Mouse (Mus musculus): ENCODE measurements at regions not wholly inside any gene's neighbourhood (a gene's known extent, or its start where the extent isn't known, plus 50 kb on each side); places are given as distances from the start of the nearest gene placed in this dataset.

- Histone ChIP-seq H3K4me2 (ENCODE audit: insufficient read depth, low read depth, poor library complexity, severe bottlenecking) (no peak overlapping the region), H3K27me3 (replicated peaks) (peaks cover 93% of the 10 kb centered on the region), H3K27ac (ENCODE audit: insufficient read depth, low read depth) (no peak overlapping the region), H3K36me3 (replicated peaks in 1 of 2; ENCODE audit: control insufficient read depth in 1 of 2, insufficient read depth in 1 of 2, low read length in 1 of 2) (no peaks in the 10 kb centered on the region), H3K9ac (ENCODE audit: insufficient read depth, low read depth) (no peak overlapping the region), H3K9me3 (replicated peaks; ENCODE audit: low read length) (no peaks in the 10 kb centered on the region), H3K79me2 (replicated peaks; ENCODE audit: control insufficient read depth, extremely low read depth, insufficient read depth, poor library complexity, severe bottlenecking) (no peaks in the 10 kb centered on the region), H3K4me3 (replicated peaks in 1 of 3; ENCODE audit: low read depth in 2 of 3, low read length in 2 of 3, poor library complexity in 1 of 3) (no peak overlapping the region), H3K4me1 (ENCODE audit: control insufficient read depth in 1 of 2, insufficient read depth in 2 of 2) (peaks cover 0 to 10% of the 10 kb centered on the region in 2 experiments; a peak in 2 of 4 replicates)
- no peak for TF ChIP-seq ELF1 (IDR thresholded peaks at IDR 0.05; ENCODE audit: low read depth, low read length)
- TF ChIP-seq CTCF (conservative IDR thresholded peaks at IDR 0.05 in 1 of 2, IDR thresholded peaks at IDR 0.05 in 1 of 2; ENCODE audit: low read depth in 2 of 2, low read length in 2 of 2) = no peak
- no peak for TF ChIP-seq GABPA (IDR thresholded peaks at IDR 0.05; ENCODE audit: insufficient replicate concordance, low read depth, low read length)
- TF ChIP-seq EP300 (IDR thresholded peaks at IDR 0.05; ENCODE audit: low read length) = no peak
- no peak for TF ChIP-seq SIN3A (IDR thresholded peaks at IDR 0.05; ENCODE audit: low read length)
- DNase-seq (ENCODE audit: extremely low read depth) = no peak
- in situ Hi-C loops (cut with MboI; ENCODE audit: low pct_ligation_motif_present, low pct_unique_long_range_greater_than_20kb, low sequenced_read_pairs) = no loop called here
- dilution Hi-C loops (cut with MboI; ENCODE audit: extremely low pct_ligation_motif_present, extremely low pct_unique_long_range_greater_than_20kb, low sequenced_read_pairs) = no loop called here
Observed at GRCm38 (mm10) chr11:114447461-114447847, 220.9 kb upstream of the Rpl38 start.

GRCm38 (mm10) chr11:114446617-114447460 lies 221.5 kb upstream of the Rpl38 start:
- Histone ChIP-seq H3K4me3 (replicated peaks in 1 of 3; ENCODE audit: low read depth in 2 of 3, low read length in 2 of 3, poor library complexity in 1 of 3) (no peak overlapping the region), H3K27ac (ENCODE audit: insufficient read depth, low read depth) (no peak overlapping the region), H3K4me1 (ENCODE audit: control insufficient read depth in 1 of 2, insufficient read depth in 2 of 2) (peaks cover 0 to 10% of the 10 kb centered on the region in 2 experiments; a peak in 2 of 4 replicates), H3K9ac (ENCODE audit: insufficient read depth, low read depth) (no peak overlapping the region), H3K27me3 (replicated peaks) (peaks cover 93% of the 10 kb centered on the region), H3K4me2 (ENCODE audit: insufficient read depth, low read depth, poor library complexity, severe bottlenecking) (peak overlapping the region; percentile 26; the same call in 1 of the 2 replicates), H3K9me3 (replicated peaks; ENCODE audit: low read length) (no peaks in the 10 kb centered on the region), H3K36me3 (replicated peaks in 1 of 2; ENCODE audit: control insufficient read depth in 1 of 2, insufficient read depth in 1 of 2, low read length in 1 of 2) (no peaks in the 10 kb centered on the region), H3K79me2 (replicated peaks; ENCODE audit: control insufficient read depth, extremely low read depth, insufficient read depth, poor library complexity, severe bottlenecking) (no peaks in the 10 kb centered on the region)
- in situ Hi-C loops (cut with MboI; ENCODE audit: low pct_ligation_motif_present, low pct_unique_long_range_greater_than_20kb, low sequenced_read_pairs) (no loop called here), dilution Hi-C loops (cut with MboI; ENCODE audit: extremely low pct_ligation_motif_present, extremely low pct_unique_long_range_greater_than_20kb, low sequenced_read_pairs) (no loop called here)
- TF ChIP-seq CHD2 (IDR thresholded peaks at IDR 0.05; ENCODE audit: low read length) = no peak
- TF ChIP-seq MAZ (IDR thresholded peaks at IDR 0.05; ENCODE audit: low read depth, low read length) = 0 out of 2 replicates have a peak, but pooled peaks have one; percentile 20
- no peak for TF ChIP-seq JUND (conservative IDR thresholded peaks at IDR 0.05; ENCODE audit: low read depth, low read length)
- no peak for TF ChIP-seq USF1 (IDR thresholded peaks at IDR 0.05; ENCODE audit: low read depth, low read length)
- 0 out of 2 replicates have a peak, but pooled peaks have one; percentile 35 for TF ChIP-seq BHLHE40 (IDR thresholded peaks at IDR 0.05; ENCODE audit: low read depth, low read length)
- TF ChIP-seq ELF1 (IDR thresholded peaks at IDR 0.05; ENCODE audit: low read depth, low read length) = 0 out of 2 replicates have a peak, but pooled peaks have one; percentile 12
- TF ChIP-seq SMC3 (IDR thresholded peaks at IDR 0.05; ENCODE audit: low read depth, low read length) = no peak
- no peak for TF ChIP-seq PAX5 (IDR thresholded peaks at IDR 0.05; ENCODE audit: low read length)
- peak; percentile 44 for DNase-seq (ENCODE audit: extremely low read depth)

All from CH12.LX (cell line).